Mouse (Mus musculus): ENCODE data around the gene Mturn.

- TF ChIP-seq CTCF (IDR thresholded peaks at IDR 0.05; ENCODE audit: borderline replicate concordance, control insufficient read depth, extremely low read depth, insufficient read depth, low read length, poor library complexity): no peak
- TF ChIP-seq POLR2A (IDR thresholded peaks at IDR 0.05; ENCODE audit: control insufficient read depth, extremely low read depth, insufficient read depth, low read length, poor library complexity): no peak
Measured at GRCm38 (mm10) chr6:54751621-54752020, 70.2 kb downstream of the Mturn start.
